Mouse (Mus musculus) neural tube, embryonic 15.5 days (tissue): Measurements from ENCODE around the gene Samd4. TPM values are rescaled to one million over a fixed set of nuclear protein-coding genes. Genes with fewer than 3 reads are reported as not detected.

ENCODE experiments used
- ATAC-seq: fragments of 200-750 bp; cut with Nextera tagmentation; 2 replicates; pipeline ENCODE4 v1.8.0; 2017; ENCODE audit warnings: mild to moderate bottlenecking, moderate TSS enrichment, moderate library complexity; ENCODE audit not compliant: low FRiP score
- H3K27ac ChIP-seq: fragments of 300-500 bp; sonication (generic); replicated peaks from 2 replicates; pipeline ENCODE4 v1.5.1; 2015; ENCODE audit warnings: mild to moderate bottlenecking, inconsistent platforms
- H3K27me3 ChIP-seq: fragments of 300-500 bp; sonication (generic); replicated peaks from 2 replicates; pipeline ENCODE4 v1.6.1; 2015; ENCODE audit warnings: inconsistent platforms
- H3K36me3 ChIP-seq: fragments of 300-500 bp; sonication (generic); 2 replicates; pipeline ENCODE4 v1.6.1; 2015; ENCODE audit warnings: inconsistent platforms
- H3K4me1 ChIP-seq: fragments of 300-500 bp; sonication (generic); 2 replicates; pipeline ENCODE4 v1.6.1; 2015; ENCODE audit warnings: inconsistent platforms
- H3K4me2 ChIP-seq: fragments of 300-500 bp; sonication (generic); 2 replicates; pipeline ENCODE4 v1.6.1; 2015; ENCODE audit warnings: inconsistent platforms, mild to moderate bottlenecking, moderate library complexity
- H3K4me3 ChIP-seq: fragments of 300-500 bp; sonication (generic); replicated peaks from 2 replicates; pipeline ENCODE4 v1.5.1; 2015; ENCODE audit warnings: mild to moderate bottlenecking, inconsistent platforms
- H3K9ac ChIP-seq: fragments of 300-500 bp; sonication (generic); replicated peaks from 2 replicates; pipeline ENCODE4 v1.6.1; 2015; ENCODE audit warnings: mild to moderate bottlenecking, inconsistent platforms
- H3K9me3 ChIP-seq: fragments of 300-500 bp; sonication (generic); replicated peaks from 2 replicates; pipeline ENCODE4 v1.6.1; 2016; ENCODE audit warnings: inconsistent platforms
- WGBS: fragments of 180-500 bp; shearing (Covaris S2); methylation state at CpG from one replicate; pipeline ENCODE4 v1.1.7; 2015; ENCODE audit warnings: mixed read lengths; 5-methylcytosine and 5-hydroxymethylcytosine counted together
- polyA plus RNA-seq: library from polyadenylated mRNA; unstranded; fragments of >200 nt; fragmentation: Nextera tagmentation; extraction: Ambion mirVana; gene quantifications from 2 replicates; pipeline ENCODE4 v1.2.1, GENCODE M21; 2015

The Samd4 gene
- polyA plus RNA-seq, 1 experiment from 2014 or later = 5.1 TPM

GRCm38 (mm10) chr14:46980736-46981438 is 98.2 kb downstream of the Samd4 start:
- Histone ChIP-seq H3K9ac (no peak overlapping the region), H3K4me2 (no peak overlapping the region), H3K36me3 (no peaks in the 10 kb centered on the region), H3K9me3 (no peaks in the 10 kb centered on the region), H3K4me1 (0 out of 2 replicates have a peak, but pooled peaks cover 4% of the 10 kb centered on the region), H3K27me3 (no peaks in the 10 kb centered on the region), H3K4me3 (no peak overlapping the region), H3K27ac (no peak overlapping the region)
- 0 out of 2 replicates have a peak, but pooled peaks have one; percentile 39 for ATAC-seq
- 76% methylated on average over 17 of the region's 17 CpGs for WGBS

- no peak overlapping the region for H3K27ac ChIP-seq
- H3K36me3 ChIP-seq = no peaks in the 10 kb centered on the region
- no peak for ATAC-seq
- no peak overlapping the region for H3K4me3 ChIP-seq
- H3K9ac ChIP-seq = no peak overlapping the region
- no peaks in the 10 kb centered on the region for H3K9me3 ChIP-seq
- no peak overlapping the region for H3K4me2 ChIP-seq
- H3K4me1 ChIP-seq = 0 out of 2 replicates have a peak, but pooled peaks cover 4% of the 10 kb centered on the region
- no peaks in the 10 kb centered on the region for H3K27me3 ChIP-seq
- 56% methylated on average over 6 of the region's 6 CpGs for WGBS
Observed at GRCm38 (mm10) chr14:46982106-46982505, 99.5 kb downstream of the Samd4 start.

- no peak overlapping the region for H3K9ac ChIP-seq
- H3K27me3 ChIP-seq = no peaks in the 10 kb centered on the region
- H3K27ac ChIP-seq = no peak overlapping the region
- ATAC-seq = no peak
- 0 out of 2 replicates have a peak, but pooled peaks cover 4% of the 10 kb centered on the region for H3K4me1 ChIP-seq
- WGBS = 39% methylated on average over 8 of the region's 8 CpGs
- no peaks in the 10 kb centered on the region for H3K36me3 ChIP-seq
- no peak overlapping the region for H3K4me2 ChIP-seq
- no peak overlapping the region for H3K4me3 ChIP-seq
- no peaks in the 10 kb centered on the region for H3K9me3 ChIP-seq
Observed at GRCm38 (mm10) chr14:46984542-46985125, 102.0 kb downstream of the Samd4 start.

- no peak overlapping the region for H3K4me3 ChIP-seq
- no peaks in the 10 kb centered on the region for H3K36me3 ChIP-seq
- H3K27ac ChIP-seq = no peak overlapping the region
- no peaks in the 10 kb centered on the region for H3K27me3 ChIP-seq
- peak; percentile 66; the same call in 1 of the 2 replicates for ATAC-seq
- 14% methylated on average over 4 of the region's 4 CpGs for WGBS
- H3K4me2 ChIP-seq = no peak overlapping the region
- H3K9ac ChIP-seq = no peak overlapping the region
- no peaks in the 10 kb centered on the region for H3K4me1 ChIP-seq
- H3K9me3 ChIP-seq = no peaks in the 10 kb centered on the region
Observed at GRCm38 (mm10) chr14:46989694-46990093, 107.0 kb downstream of the Samd4 start.

GRCm38 (mm10) chr14:46990450-46990849 is 107.8 kb downstream of the Samd4 start:
- no peak overlapping the region for H3K27ac ChIP-seq
- no peak overlapping the region for H3K9ac ChIP-seq
- 83% methylated on average over 3 of the region's 3 CpGs for WGBS
- H3K9me3 ChIP-seq = no peaks in the 10 kb centered on the region
- no peak overlapping the region for H3K4me3 ChIP-seq
- H3K4me1 ChIP-seq = no peaks in the 10 kb centered on the region
- H3K4me2 ChIP-seq = no peak overlapping the region
- ATAC-seq = no peak
- no peaks in the 10 kb centered on the region for H3K27me3 ChIP-seq
- no peaks in the 10 kb centered on the region for H3K36me3 ChIP-seq

- H3K9me3 ChIP-seq = no peaks in the 10 kb centered on the region
- no peaks in the 10 kb centered on the region for H3K4me1 ChIP-seq
- H3K4me2 ChIP-seq = no peak overlapping the region
- H3K36me3 ChIP-seq = no peaks in the 10 kb centered on the region
- ATAC-seq = no peak
- 78% methylated on average over 7 of the region's 7 CpGs for WGBS
- no peak overlapping the region for H3K27ac ChIP-seq
- H3K4me3 ChIP-seq = no peak overlapping the region
- H3K27me3 ChIP-seq = no peaks in the 10 kb centered on the region
- no peak overlapping the region for H3K9ac ChIP-seq
Observed at GRCm38 (mm10) chr14:46994704-46995103, 112.0 kb downstream of the Samd4 start.

- Histone ChIP-seq H3K4me3 (no peak overlapping the region), H3K4me2 (no peak overlapping the region), H3K9ac (no peak overlapping the region), H3K27ac (no peak overlapping the region), H3K4me1 (peaks cover 6% of the 10 kb centered on the region; the same call in 1 of the 2 replicates), H3K9me3 (no peaks in the 10 kb centered on the region), H3K36me3 (no peaks in the 10 kb centered on the region), H3K27me3 (no peaks in the 10 kb centered on the region)
- 66% methylated on average over 9 of the region's 9 CpGs for WGBS
- no peak for ATAC-seq
Observed at GRCm38 (mm10) chr14:46999321-47000025, 116.8 kb downstream of the Samd4 start.

- Histone ChIP-seq H3K4me1 (peaks cover 6% of the 10 kb centered on the region; the same call in 1 of the 2 replicates), H3K27ac (no peak overlapping the region), H3K27me3 (no peaks in the 10 kb centered on the region), H3K4me3 (no peak overlapping the region), H3K4me2 (no peak overlapping the region), H3K9me3 (no peaks in the 10 kb centered on the region), H3K36me3 (no peaks in the 10 kb centered on the region), H3K9ac (no peak overlapping the region)
- no peak for ATAC-seq
- 88% methylated on average over 11 of the region's 11 CpGs for WGBS
Observed at GRCm38 (mm10) chr14:47000096-47000736, 117.6 kb downstream of the Samd4 start.

- WGBS = 67% methylated on average over 24 of the region's 24 CpGs
- H3K4me1 ChIP-seq = peaks cover 6% of the 10 kb centered on the region; the same call in 1 of the 2 replicates
- no peak overlapping the region; the same call in 1 of the 2 replicates for H3K4me2 ChIP-seq
- H3K9ac ChIP-seq = no peak overlapping the region
- ATAC-seq = peak; percentile 56
- H3K27me3 ChIP-seq = no peaks in the 10 kb centered on the region
- H3K27ac ChIP-seq = no peak overlapping the region
- H3K36me3 ChIP-seq = no peaks in the 10 kb centered on the region
- H3K4me3 ChIP-seq = no peak overlapping the region
- no peaks in the 10 kb centered on the region for H3K9me3 ChIP-seq
Observed at GRCm38 (mm10) chr14:47000786-47001761, 118.4 kb downstream of the Samd4 start.

GRCm38 (mm10) chr14:47004161-47004560 is 121.5 kb downstream of the Samd4 start:
- H3K36me3 ChIP-seq = no peaks in the 10 kb centered on the region
- ATAC-seq = no peak
- no peaks in the 10 kb centered on the region for H3K27me3 ChIP-seq
- peaks cover 6% of the 10 kb centered on the region; the same call in 1 of the 2 replicates for H3K4me1 ChIP-seq
- no peak overlapping the region for H3K4me2 ChIP-seq
- 28% methylated on average over 3 of the region's 3 CpGs for WGBS
- no peaks in the 10 kb centered on the region for H3K9me3 ChIP-seq
- no peak overlapping the region for H3K9ac ChIP-seq
- H3K4me3 ChIP-seq = no peak overlapping the region
- H3K27ac ChIP-seq = no peak overlapping the region
